29 mouse cellular contexts compared by ENCODE assay signal in genomic region chr11:31935652-31936051, GRCm38 (mm10). TPM values are rescaled to one million over a fixed set of nuclear protein-coding genes. Genes with fewer than 3 reads are reported as not detected.
DNase-seq lines count a peak whose midpoint lies in the region; ATAC-seq and TF ChIP-seq lines count a peak whose summit lies in the region.
"Had no signal": no experiment of that assay in that cellular context is flagged by ENCODE, and none has a peak within 500 bp of the region (broad histone marks: within the 10 kb centered on the region; RNA-seq: fewer than 3 reads in every experiment).

No protein-coding gene starts in this region.

- no peak for ATAC-seq in heart, embryonic 12.5 days (ENCODE audit: insufficient number of reproducible peaks, low FRiP score)
- peak; percentile 87 for ATAC-seq in heart, postnatal 0 days (ENCODE audit: insufficient read depth, low read depth)
- ATAC-seq in intestine, postnatal 0 days, result 0 out of 2 replicates have a peak, but pooled peaks have one; percentile 42
- ATAC-seq in neural tube, embryonic 15.5 days (ENCODE audit: low FRiP score), result no peak
- ATAC-seq: forebrain, postnatal 0 days; hindbrain, embryonic 16.5 days; midbrain, embryonic 15.5 days had no signal

- peaks cover 9% of the 10 kb centered on the region; the same call in 1 of the 2 replicates for H3K4me1 ChIP-seq in heart, embryonic 12.5 days (replicated peaks)
- H3K4me1 ChIP-seq in heart, postnatal 0 days (ENCODE audit: control insufficient read depth, insufficient read depth), result no peaks in the 10 kb centered on the region
- no peaks in the 10 kb centered on the region for H3K4me1 ChIP-seq in intestine, postnatal 0 days (replicated peaks; ENCODE audit: control insufficient read depth, insufficient read depth, low read length)
- H3K4me1 ChIP-seq in neural tube, embryonic 15.5 days, result peaks cover 3% of the 10 kb centered on the region
- H3K4me1 ChIP-seq: embryonic facial prominence, embryonic 15.5 days; limb, embryonic 13.5 days had no signal

- H3K4me3 ChIP-seq in heart, embryonic 12.5 days, result no peak overlapping the region
- H3K4me3 ChIP-seq in heart, postnatal 0 days (ENCODE audit: low read depth, low read length), result no peak overlapping the region
- no peak overlapping the region for H3K4me3 ChIP-seq in intestine, postnatal 0 days (ENCODE audit: low read depth, low read length)
- H3K4me3 ChIP-seq in neural tube, embryonic 15.5 days (replicated peaks), result no peak overlapping the region
- H3K4me3 ChIP-seq: embryonic facial prominence, embryonic 15.5 days; hindbrain, embryonic 10.5 days; limb, embryonic 13.5 days; midbrain, embryonic 15.5 days; myocyte; neural tube, embryonic 13.5 days had no signal

- H3K9me3 ChIP-seq in heart, embryonic 12.5 days (replicated peaks), result no peaks in the 10 kb centered on the region
- no peaks in the 10 kb centered on the region for H3K9me3 ChIP-seq in heart, postnatal 0 days (replicated peaks; ENCODE audit: control insufficient read depth, low read length)
- H3K9me3 ChIP-seq in intestine, postnatal 0 days (ENCODE audit: control insufficient read depth), result no peaks in the 10 kb centered on the region
- H3K9me3 ChIP-seq in neural tube, embryonic 15.5 days (replicated peaks), result no peaks in the 10 kb centered on the region
- H3K9me3 ChIP-seq: embryonic facial prominence, embryonic 15.5 days; hindbrain, embryonic 10.5 days; limb, embryonic 13.5 days; midbrain, embryonic 15.5 days; neural tube, embryonic 13.5 days had no signal

- no peaks in the 10 kb centered on the region for H3K27me3 ChIP-seq in heart, embryonic 12.5 days (replicated peaks)
- H3K27me3 ChIP-seq in heart, postnatal 0 days (ENCODE audit: control insufficient read depth, insufficient read depth, low read length), result no peaks in the 10 kb centered on the region
- H3K27me3 ChIP-seq in intestine, postnatal 0 days (replicated peaks; ENCODE audit: control insufficient read depth, insufficient read depth, low read length), result no peaks in the 10 kb centered on the region
- H3K27me3 ChIP-seq in neural tube, embryonic 15.5 days (replicated peaks), result no peaks in the 10 kb centered on the region
- H3K27me3 ChIP-seq: embryonic facial prominence, embryonic 15.5 days; limb, embryonic 13.5 days; midbrain, embryonic 15.5 days; neural tube, embryonic 13.5 days had no signal

- H3K27ac ChIP-seq in heart, embryonic 12.5 days (ENCODE audit: poor library complexity, severe bottlenecking), result no peak overlapping the region
- H3K27ac ChIP-seq in heart, postnatal 0 days (ENCODE audit: low read depth), result no peak overlapping the region
- H3K27ac ChIP-seq in intestine, postnatal 0 days (ENCODE audit: low read depth, low read length), result no peak overlapping the region
- no peak overlapping the region for H3K27ac ChIP-seq in neural tube, embryonic 15.5 days (replicated peaks)
- H3K27ac ChIP-seq: embryonic facial prominence, embryonic 15.5 days; hindbrain, embryonic 10.5 days; limb, embryonic 13.5 days; liver, embryonic 14.5 days; midbrain, embryonic 15.5 days; neural tube, embryonic 13.5 days had no signal

- H3K4me2 ChIP-seq in heart, embryonic 12.5 days, result no peak overlapping the region
- no peak overlapping the region for H3K4me2 ChIP-seq in heart, postnatal 0 days (ENCODE audit: low read depth, low read length)
- no peak overlapping the region for H3K4me2 ChIP-seq in intestine, postnatal 0 days (replicated peaks; ENCODE audit: low read depth)
- H3K4me2 ChIP-seq in neural tube, embryonic 15.5 days, result no peak overlapping the region
- H3K4me2 ChIP-seq: embryonic facial prominence, embryonic 15.5 days; limb, embryonic 13.5 days; lung, embryonic 14.5 days; midbrain, embryonic 15.5 days; neural tube, embryonic 13.5 days had no signal

- TF ChIP-seq CTCF in heart, postnatal 0 days (IDR thresholded peaks at IDR 0.05; ENCODE audit: low read depth), result no peak
- TF ChIP-seq CTCF in intestine, postnatal 0 days (IDR thresholded peaks at IDR 0.05; ENCODE audit: low read depth), result no peak

- peak; percentile 62 for TF ChIP-seq EP300 in heart, postnatal 0 days (IDR thresholded peaks at IDR 0.05; ENCODE audit: low read depth)

- DNase-seq in heart, adult 11 months, result peak; percentile 96
- DNase-seq in lung, postnatal 36 days, result peak; percentile 3
- no peak for DNase-seq in lung, postnatal 4 days
- DNase-seq in heart, postnatal 0 days (ENCODE audit: low spot score), result peak; percentile 47
- DNase-seq in left cerebral cortex, postnatal 14 days (ENCODE audit: low spot score in 2 of 2), result no peak
- DNase-seq: adrenal gland, postnatal 25 days; cerebellum, adult 8-10 months; forebrain, postnatal 0 days; kidney, adult 18-20 months; kidney, postnatal 14 days; layer of hippocampus, postnatal 36 days; lung, embryonic 14.5 days; right cerebral cortex, postnatal 4 days; thymus, postnatal 36 days had no signal

- H3K9ac ChIP-seq in heart, embryonic 12.5 days, result no peak overlapping the region
- no peak overlapping the region for H3K9ac ChIP-seq in heart, postnatal 0 days (replicated peaks; ENCODE audit: low read depth, low read length)
- H3K9ac ChIP-seq in intestine, postnatal 0 days (ENCODE audit: low read depth, low read length), result no peak overlapping the region
- H3K9ac ChIP-seq in neural tube, embryonic 15.5 days (replicated peaks), result no peak overlapping the region
- H3K9ac ChIP-seq: embryonic facial prominence, embryonic 15.5 days; forebrain, postnatal 0 days; limb, embryonic 13.5 days; liver, embryonic 14.5 days; lung, embryonic 14.5 days; midbrain, embryonic 15.5 days; neural tube, embryonic 13.5 days had no signal

- intact Hi-C loops in left cerebral cortex, postnatal 14 days (cut with DNase I), result loop anchor here (10.0 kb wide), 1 partner anchor 61 kb away; the partner anchor contains the start of gene Cpeb4

- WGBS in heart, embryonic 12.5 days, result 21% methylated on average over 4 of the region's 4 CpGs
- WGBS in heart, postnatal 0 days, result 6% methylated on average over 4 of the region's 4 CpGs
- 30% methylated on average over 4 of the region's 4 CpGs for WGBS in intestine, postnatal 0 days
- WGBS in neural tube, embryonic 15.5 days, result 73% methylated on average over 4 of the region's 4 CpGs

- peaks cover 24% of the 10 kb centered on the region for H3K36me3 ChIP-seq in heart, embryonic 12.5 days
- peaks cover 23% of the 10 kb centered on the region for H3K36me3 ChIP-seq in heart, postnatal 0 days (replicated peaks; ENCODE audit: control insufficient read depth, insufficient read depth, low read length)
- H3K36me3 ChIP-seq in intestine, postnatal 0 days (ENCODE audit: control insufficient read depth, insufficient read depth), result peaks cover 17% of the 10 kb centered on the region
- H3K36me3 ChIP-seq in neural tube, embryonic 15.5 days, result peaks cover 18% of the 10 kb centered on the region

RNA-seq across cellular contexts. Expression of gene 4930524B15Rik, which starts 29.7 kb away (rescaled TPM):
- polyA plus RNA-seq in heart, embryonic 12.5 days (2016; fragmentation: Nextera tagmentation; extraction: Ambion mirVana), result 0.12 and 0.22 TPM in 2 replicates
- 1.5 TPM in 1 of 2 replicates, not detected in the other for total RNA-seq in heart, postnatal 0 days (2014; rRNA removed; ENCODE audit: low replicate concordance)
- 0.05 TPM in 1 of 2 replicates, not detected in the other for polyA plus RNA-seq in heart, postnatal 0 days (2015; fragmentation: Nextera tagmentation; extraction: Ambion mirVana)
- 0.14 and 0.26 TPM in 2 replicates for polyA plus RNA-seq in intestine, postnatal 0 days (2015; fragmentation: Nextera tagmentation; extraction: Ambion mirVana)
- 0.22 and 0.29 TPM in 2 replicates for polyA plus RNA-seq in neural tube, embryonic 15.5 days (2015; fragmentation: Nextera tagmentation; extraction: Ambion mirVana)
- total RNA-seq in left cerebral cortex, postnatal 14 days (2021), result not detected
- total RNA-seq: adrenal gland, postnatal 25 days; common myeloid progenitor, adult 5-6 weeks; gastrocnemius, postnatal 4 days; layer of hippocampus, postnatal 36 days; left cerebral cortex, postnatal 25 days; megakaryocyte-erythroid progenitor cell, adult 5-6 weeks had no signal
- polyA plus RNA-seq: embryonic facial prominence, embryonic 15.5 days; liver, embryonic 14.5 days; lung, embryonic 14.5 days; myocyte had no signal

Comparison
In these comparisons a context has a peak if more than half of its experiments do, and no peak if none do; other contexts are left out.
1. DNase-seq: peak in heart, adult 11 months (single experiment), lung, postnatal 36 days (single experiment) and heart, postnatal 0 days (single experiment); none in lung, postnatal 4 days (0 of 2) and left cerebral cortex, postnatal 14 days (0 of 2).
2. ATAC-seq: peak in heart, postnatal 0 days (single experiment) and intestine, postnatal 0 days (single experiment); none in heart, embryonic 12.5 days (single experiment) and neural tube, embryonic 15.5 days (single experiment).